Mouse (Mus musculus): Measurements from ENCODE around the gene Rasa2. TPM values are rescaled to one million over a fixed set of nuclear protein-coding genes. Genes with fewer than 3 reads are reported as not detected.

Rasa2 gene
- total RNA-seq, 2 experiments from 2014 or later: 3.0 to 4.1 TPM

DNA sequence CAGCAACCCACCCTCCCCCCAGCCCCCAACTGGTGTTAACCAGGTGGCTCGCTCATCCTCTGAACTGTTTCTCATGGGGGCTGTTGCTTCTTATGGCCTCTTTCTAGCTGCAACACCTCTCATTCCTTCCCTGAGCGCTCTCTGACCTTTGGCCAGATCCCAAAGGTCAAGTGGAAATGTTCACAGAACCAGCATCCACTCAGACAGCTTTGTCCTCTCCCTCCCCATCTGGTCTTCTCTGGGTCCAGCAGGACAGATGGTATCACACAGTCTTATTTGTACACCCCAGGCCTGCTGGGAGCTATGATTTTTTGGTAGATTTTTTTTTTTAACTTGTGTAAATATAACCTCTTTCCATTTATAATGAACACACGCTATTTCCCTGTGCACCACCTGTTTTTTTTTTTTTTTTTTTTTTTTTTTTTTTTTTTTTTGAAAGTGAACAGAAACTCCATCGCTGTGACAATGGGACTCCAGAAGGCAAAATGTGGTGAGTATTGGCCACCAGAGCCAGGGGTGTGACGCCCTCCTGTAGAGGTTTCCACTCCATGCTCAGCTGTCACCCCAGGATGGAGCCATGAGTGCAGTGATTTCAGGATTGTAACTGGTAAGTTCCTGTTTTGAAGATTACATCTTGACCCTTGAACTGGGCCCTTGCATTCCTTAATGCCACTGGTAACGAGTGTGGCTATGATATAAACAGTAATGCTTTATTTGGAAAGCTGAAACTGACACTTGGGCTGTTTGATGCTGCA, 128.4 kb downstream of the Rasa2 start:
- DNase-seq: no peak
- intact Hi-C loops (cut with DNase I; ENCODE audit: low total_unique reads): no loop called here

DNA sequence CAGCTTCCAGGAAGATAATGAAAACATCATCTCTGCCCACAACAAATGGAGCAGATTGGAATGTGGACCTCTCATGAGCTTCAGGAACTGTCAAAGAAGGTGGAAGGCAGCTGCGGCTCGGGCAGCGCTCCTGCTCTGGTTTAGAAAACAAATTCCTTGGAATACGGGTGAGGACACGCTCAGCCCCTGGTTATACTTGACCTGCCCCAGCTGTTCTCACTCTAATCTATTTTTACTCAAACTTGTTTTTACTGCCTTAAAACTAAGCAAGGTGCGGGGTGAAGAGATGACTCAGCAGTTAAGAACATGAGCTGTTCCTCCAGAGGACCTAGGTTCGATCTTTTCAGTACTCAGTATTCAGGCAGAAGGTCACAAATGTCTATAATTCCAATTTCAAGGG, 130.2 kb downstream of the Rasa2 start:
- no peak for DNase-seq
- intact Hi-C loops (cut with DNase I; ENCODE audit: low total_unique reads): no loop called here

DNA sequence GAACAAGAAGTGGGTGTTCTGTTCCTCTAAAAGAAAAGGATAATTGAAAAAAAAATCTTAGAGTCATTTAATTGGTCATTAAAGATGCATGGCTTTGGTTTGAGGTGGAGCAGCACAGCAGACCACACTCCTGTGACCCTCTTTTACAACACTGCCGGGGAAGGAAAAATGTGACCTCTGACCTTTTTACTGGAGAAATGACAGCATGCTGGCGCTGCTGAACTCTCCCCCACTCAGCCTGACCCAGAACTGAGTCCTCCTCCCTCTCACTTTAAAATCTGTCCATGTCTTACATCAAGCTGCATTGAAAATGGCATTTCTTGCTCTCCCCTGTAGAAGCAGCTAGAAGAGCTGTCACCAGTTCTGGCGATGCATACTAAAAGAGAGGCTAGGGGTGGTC, 138.2 kb downstream of the Rasa2 start:
- DNase-seq: no peak
- intact Hi-C loops (cut with DNase I; ENCODE audit: low total_unique reads): no loop called here

DNA sequence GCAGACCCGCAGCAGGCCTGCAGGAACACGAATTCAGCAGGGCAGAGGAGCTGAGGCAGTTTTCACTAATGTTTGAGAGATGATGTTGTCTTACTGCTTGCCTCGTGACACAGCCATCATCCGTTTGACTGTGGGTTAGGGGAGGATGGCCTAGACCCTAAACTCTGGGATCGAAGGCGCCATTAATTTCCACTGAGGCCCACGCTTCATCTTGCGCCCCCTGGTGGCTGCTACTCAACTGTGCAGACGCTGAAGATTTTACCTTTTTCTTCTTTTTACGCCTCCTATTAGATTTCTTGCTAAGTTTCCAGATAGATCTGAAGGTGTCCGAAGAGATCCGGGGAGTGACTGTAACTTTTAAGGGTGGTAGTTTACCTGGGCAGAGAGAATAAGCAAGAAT, 139.6 kb downstream of the Rasa2 start:
- DNase-seq: peak; percentile 38
- intact Hi-C loops (cut with DNase I; ENCODE audit: low total_unique reads): no loop called here

Other genes with a start within 250 kb of the Rasa2 start
- gene Rnf7, start 152.9 kb downstream of the Rasa2 start, total RNA-seq (2021): 10 to 100 TPM; 72.1 to 77.0 TPM
- under 1 TPM; 0.44 to 0.62 TPM for gene Gm28729, start 106.4 kb downstream of the Rasa2 start, total RNA-seq (2021)
- 10 to 100 TPM; 12.9 to 14.6 TPM for gene Zbtb38, start 121.2 kb upstream of the Rasa2 start, total RNA-seq (2021)

Data from gastrocnemius, postnatal 14 days (tissue).